Mouse (Mus musculus) stomach, embryonic 16.5 days (tissue): ENCODE data around the gene Ppil1. TPM values are rescaled to one million over a fixed set of nuclear protein-coding genes. Genes with fewer than 3 reads are reported as not detected.
"Not testable (repeated sequence)": the region's sequence is repeated elsewhere in the genome, so short reads cannot be mapped to it uniquely, and the experiment has no call there.

ENCODE experiments used
- ATAC-seq: fragments of 200-750 bp; cut with Nextera tagmentation; 2 replicates; pipeline ENCODE4 v1.8.0; 2017; ENCODE audit warnings: moderate number of reproducible peaks, moderate TSS enrichment; ENCODE audit not compliant: insufficient read depth, low FRiP score
- H3K27ac ChIP-seq: fragments of 300-500 bp; sonication (generic); 2 replicates; pipeline ENCODE4 v1.5.1; 2014; ENCODE audit warnings: low read length
- H3K27me3 ChIP-seq: fragments of 300-500 bp; sonication (generic); 2 replicates; pipeline ENCODE4 v1.6.1; 2014; ENCODE audit warnings: low read length, control low read depth, mixed read lengths; ENCODE audit not compliant: control insufficient read depth, insufficient read depth
- H3K36me3 ChIP-seq: fragments of 300-500 bp; sonication (generic); 2 replicates; pipeline ENCODE4 v1.6.1; 2014; ENCODE audit warnings: low read length; ENCODE audit not compliant: control insufficient read depth, insufficient read depth
- H3K4me1 ChIP-seq: fragments of 300-500 bp; sonication (generic); 2 replicates; pipeline ENCODE4 v1.6.1; 2014; ENCODE audit warnings: low read length, control low read depth, mixed read lengths; ENCODE audit not compliant: control insufficient read depth, insufficient read depth
- H3K4me2 ChIP-seq: fragments of 300-500 bp; sonication (generic); 2 replicates; pipeline ENCODE4 v1.6.1; 2014; ENCODE audit warnings: low read depth, low read length, mixed read lengths
- H3K4me3 ChIP-seq: fragments of 300-500 bp; sonication (generic); replicated peaks from 2 replicates; pipeline ENCODE4 v1.5.1; 2014; ENCODE audit warnings: mild to moderate bottlenecking, low read length
- H3K9ac ChIP-seq: fragments of 300-500 bp; sonication (generic); 2 replicates; pipeline ENCODE4 v1.6.1; 2014; ENCODE audit warnings: low read length
- H3K9me3 ChIP-seq: fragments of 300-500 bp; sonication (generic); replicated peaks from 2 replicates; pipeline ENCODE4 v1.6.1; 2016; ENCODE audit warnings: low read length, control low read depth; ENCODE audit not compliant: control insufficient read depth
- WGBS: fragments of 180-500 bp; shearing (Covaris S2); extraction: QIAGEN DNeasy Blood & Tissue Kit; methylation state at CpG from one replicate; pipeline ENCODE4 v1.1.7; 2014; 5-methylcytosine and 5-hydroxymethylcytosine counted together
- polyA plus RNA-seq: library from polyadenylated mRNA; unstranded; fragments of >200 nt; fragmentation: Nextera tagmentation; extraction: Ambion mirVana; gene quantifications from 2 replicates; pipeline ENCODE4 v1.2.1, GENCODE M21; 2015

Ppil1 gene
- polyA plus RNA-seq, 1 experiment from 2014 or later = 130 TPM

DNA sequence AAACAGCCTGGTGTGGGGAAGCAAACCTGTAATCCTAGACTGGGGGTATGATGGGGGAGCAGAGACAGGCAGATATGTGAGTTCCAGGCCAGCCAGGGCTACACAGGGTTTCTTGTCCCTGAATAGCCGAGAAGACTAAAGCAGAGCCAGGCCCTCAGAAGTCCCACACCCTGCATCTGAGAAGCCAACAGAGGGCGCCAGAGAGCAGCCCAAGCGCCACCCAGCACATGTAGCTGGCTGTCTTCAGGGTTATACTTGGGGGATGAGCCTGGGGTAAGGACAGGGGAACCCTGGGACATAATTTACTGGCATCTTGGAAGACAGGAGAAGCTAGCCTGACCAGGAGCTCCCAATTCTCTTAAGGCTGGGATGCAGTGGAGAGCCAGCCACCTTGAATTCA lies 4.5 kb downstream of the Ppil1 start:
- Histone ChIP-seq H3K4me1 (peaks cover 21% of the 10 kb centered on the region), H3K4me3 (no peak overlapping the region), H3K9me3 (no peaks in the 10 kb centered on the region), H3K27me3 (no peaks in the 10 kb centered on the region), H3K9ac (no peak overlapping the region), H3K36me3 (peaks cover 7% of the 10 kb centered on the region; the same call in 1 of the 2 replicates), H3K27ac (no peak overlapping the region), H3K4me2 (no peak overlapping the region)
- 6% methylated on average over 3 of the region's 3 CpGs for WGBS
- peak; percentile 64 for ATAC-seq

DNA sequence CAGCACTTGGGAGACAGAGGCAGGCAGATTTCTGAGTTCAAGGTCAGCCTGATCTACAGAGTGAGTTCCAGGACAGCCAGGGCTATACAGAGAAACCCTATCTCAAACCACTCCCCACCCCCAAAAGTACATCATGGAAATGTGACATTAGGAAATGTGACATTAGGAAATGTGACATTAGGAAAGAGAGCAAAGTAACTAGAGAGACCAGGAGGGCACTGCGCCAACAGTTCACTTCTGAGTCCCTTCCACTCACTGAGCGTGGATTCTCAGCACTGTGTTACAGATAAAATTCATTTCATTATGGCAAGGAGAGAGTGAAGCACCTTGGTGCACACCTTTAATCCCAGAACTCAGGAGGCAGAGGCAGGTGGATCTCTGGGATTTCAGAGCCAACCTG lies 5.1 kb downstream of the Ppil1 start:
- no peak overlapping the region for H3K9ac ChIP-seq
- peaks cover 7% of the 10 kb centered on the region; the same call in 1 of the 2 replicates for H3K36me3 ChIP-seq
- no peak overlapping the region for H3K4me2 ChIP-seq
- no peak overlapping the region for H3K27ac ChIP-seq
- H3K4me1 ChIP-seq = peaks cover 18% of the 10 kb centered on the region
- no peak overlapping the region for H3K4me3 ChIP-seq
- 91% methylated on average over 2 of the region's 2 CpGs for WGBS
- no peaks in the 10 kb centered on the region for H3K27me3 ChIP-seq
- ATAC-seq = no peak
- H3K9me3 ChIP-seq = no peaks in the 10 kb centered on the region

DNA sequence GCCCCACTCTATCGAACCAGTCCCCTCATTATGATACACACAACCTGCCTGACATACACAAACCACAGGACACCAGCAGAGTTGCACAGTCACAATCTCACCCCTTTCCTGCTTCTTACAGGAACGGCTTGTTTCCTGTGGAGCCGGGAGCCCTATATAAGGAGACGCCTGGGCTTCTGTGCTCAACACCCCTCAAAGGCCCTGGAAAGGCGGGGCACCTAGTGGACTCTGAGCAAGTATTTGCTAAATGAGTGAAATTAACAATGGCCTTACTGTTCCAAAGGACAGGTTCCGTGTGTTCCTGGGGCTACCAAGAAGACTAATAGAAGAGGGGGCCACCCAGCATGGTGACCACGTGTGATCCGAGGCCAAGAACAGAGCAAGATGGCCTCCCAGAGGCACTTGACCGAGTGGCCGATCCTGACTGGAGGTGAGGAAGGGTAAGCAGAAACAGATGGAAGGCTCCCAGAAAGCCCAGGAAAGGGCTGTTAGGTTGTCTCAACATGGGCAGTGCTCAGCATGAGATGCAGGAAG lies 5.9 kb downstream of the Ppil1 start:
- ATAC-seq = peak; percentile 63; the same call in 1 of the 2 replicates
- no peaks in the 10 kb centered on the region for H3K27me3 ChIP-seq
- no peak overlapping the region for H3K4me2 ChIP-seq
- no peak overlapping the region for H3K4me3 ChIP-seq
- H3K4me1 ChIP-seq = peaks cover 17% of the 10 kb centered on the region
- H3K36me3 ChIP-seq = peaks cover 7% of the 10 kb centered on the region; the same call in 1 of the 2 replicates
- H3K9me3 ChIP-seq = no peaks in the 10 kb centered on the region
- 72% methylated on average over 10 of the region's 10 CpGs for WGBS
- H3K27ac ChIP-seq = peak overlapping the region; percentile 60; the same call in 1 of the 2 replicates
- peak overlapping the region; percentile 0; the same call in 1 of the 2 replicates for H3K9ac ChIP-seq

DNA sequence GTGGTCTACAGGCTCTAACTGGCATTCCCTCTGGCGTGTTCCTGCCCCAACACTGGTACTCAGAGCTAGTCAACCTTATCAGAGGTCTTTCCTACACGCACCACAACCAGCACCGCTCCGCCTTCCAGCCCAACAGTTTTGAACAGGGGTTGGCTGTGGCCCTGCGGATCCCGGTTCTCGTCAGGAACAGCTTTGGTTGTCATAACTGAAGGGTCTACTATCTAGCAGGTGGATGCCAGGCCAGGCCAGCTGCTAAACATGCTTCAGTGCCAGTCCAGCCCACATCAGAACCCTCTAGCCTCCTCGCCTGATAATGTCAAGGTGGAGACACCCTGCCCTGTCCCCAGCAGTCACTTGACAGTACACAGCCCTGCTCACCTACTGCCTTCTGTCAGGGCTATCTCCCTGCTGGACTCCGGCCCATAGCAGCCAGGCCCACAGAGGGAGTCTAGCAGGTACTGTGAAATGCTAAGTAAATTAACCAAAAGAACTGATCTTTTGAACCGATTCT lies 6.9 kb downstream of the Ppil1 start:
- Histone ChIP-seq H3K4me2 (no peak overlapping the region), H3K9me3 (no peaks in the 10 kb centered on the region), H3K36me3 (peaks cover 7% of the 10 kb centered on the region; the same call in 1 of the 2 replicates), H3K4me1 (peaks cover 9% of the 10 kb centered on the region), H3K9ac (no peak overlapping the region), H3K27me3 (no peaks in the 10 kb centered on the region), H3K4me3 (no peak overlapping the region), H3K27ac (no peak overlapping the region)
- ATAC-seq = no peak
- 88% methylated on average over 10 of the region's 10 CpGs for WGBS

DNA sequence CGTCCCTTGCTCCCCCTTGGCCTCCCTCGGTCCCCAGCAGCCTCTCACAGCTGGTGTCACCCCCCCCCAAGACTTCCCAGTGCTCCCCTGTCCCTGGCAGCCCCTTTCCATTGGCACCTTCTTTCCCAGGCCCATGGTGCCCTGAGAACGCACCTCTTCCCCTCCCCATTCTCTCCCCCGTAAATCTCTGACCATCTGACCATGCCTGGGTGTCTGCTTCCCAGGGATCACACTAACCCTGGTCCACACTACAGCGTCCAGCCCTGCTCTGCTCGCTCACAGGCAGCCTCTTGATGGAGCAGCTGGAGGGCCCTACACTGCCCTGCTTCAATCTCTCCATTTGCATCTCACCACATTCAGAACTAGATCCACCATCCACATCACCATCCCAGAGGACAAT lies 7.5 kb downstream of the Ppil1 start:
- WGBS = 82% methylated on average over 6 of the region's 6 CpGs
- peaks cover 8% of the 10 kb centered on the region; the same call in 1 of the 2 replicates for H3K36me3 ChIP-seq
- peaks cover 9% of the 10 kb centered on the region for H3K4me1 ChIP-seq
- no peaks in the 10 kb centered on the region for H3K9me3 ChIP-seq
- no peak overlapping the region for H3K9ac ChIP-seq
- no peak overlapping the region for H3K4me3 ChIP-seq
- no peak for ATAC-seq
- no peak overlapping the region for H3K4me2 ChIP-seq
- no peak overlapping the region for H3K27ac ChIP-seq
- no peaks in the 10 kb centered on the region for H3K27me3 ChIP-seq

DNA sequence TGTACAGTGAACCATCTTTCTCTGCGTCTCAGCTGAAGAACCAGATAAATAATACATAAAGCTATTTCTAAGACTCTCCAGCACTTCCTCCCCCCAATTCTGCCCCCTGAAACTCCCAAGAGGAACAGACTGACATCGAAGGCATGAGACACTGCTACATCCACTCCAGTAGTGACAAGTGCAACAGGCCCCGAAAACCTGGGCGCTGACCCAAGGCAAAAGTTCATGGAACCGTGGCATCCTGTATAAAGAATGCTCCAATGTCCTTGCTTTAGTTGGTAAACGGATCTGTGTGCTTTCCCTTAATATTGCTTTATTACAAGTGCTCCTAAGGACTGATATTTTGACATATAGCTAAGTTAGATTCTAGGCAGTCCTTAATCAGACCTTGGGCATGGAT lies 9.2 kb downstream of the Ppil1 start:
- H3K4me1 ChIP-seq, H3K27ac ChIP-seq, H3K27me3 ChIP-seq, ATAC-seq, H3K9ac ChIP-seq, H3K4me2 ChIP-seq, H3K4me3 ChIP-seq, H3K9me3 ChIP-seq: not testable (repeated sequence)
- H3K36me3 ChIP-seq = peaks cover 20% of the 10 kb centered on the region
- 87% methylated on average over 6 of the region's 6 CpGs for WGBS

DNA sequence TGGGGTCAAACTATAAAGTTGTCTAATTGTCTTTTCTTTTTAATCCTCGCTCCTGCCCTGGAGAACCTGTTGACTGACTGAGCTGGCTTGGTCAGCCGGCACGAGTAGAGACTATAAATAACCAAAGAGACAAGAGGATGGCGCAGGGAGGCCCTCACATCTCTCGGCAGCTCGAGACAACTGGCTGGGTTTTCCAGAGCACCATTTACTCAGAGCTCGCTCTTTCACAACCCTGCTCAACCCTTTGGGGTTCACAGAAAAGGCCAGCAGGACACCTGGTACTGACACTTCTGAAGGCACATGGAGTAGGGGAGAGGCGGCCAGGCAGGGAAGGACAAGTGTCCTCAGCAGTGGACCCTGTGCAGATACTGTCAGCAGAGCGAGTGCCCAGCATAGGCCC lies 10.3 kb downstream of the Ppil1 start:
- Histone ChIP-seq H3K4me2 (no peak overlapping the region), H3K4me1 (peaks cover 8% of the 10 kb centered on the region; the same call in 1 of the 2 replicates), H3K27ac (no peak overlapping the region), H3K27me3 (no peaks in the 10 kb centered on the region), H3K36me3 (peaks cover 20% of the 10 kb centered on the region), H3K4me3 (no peak overlapping the region), H3K9ac (no peak overlapping the region), H3K9me3 (no peaks in the 10 kb centered on the region)
- ATAC-seq = no peak
- WGBS = 72% methylated on average over 9 of the region's 9 CpGs

DNA sequence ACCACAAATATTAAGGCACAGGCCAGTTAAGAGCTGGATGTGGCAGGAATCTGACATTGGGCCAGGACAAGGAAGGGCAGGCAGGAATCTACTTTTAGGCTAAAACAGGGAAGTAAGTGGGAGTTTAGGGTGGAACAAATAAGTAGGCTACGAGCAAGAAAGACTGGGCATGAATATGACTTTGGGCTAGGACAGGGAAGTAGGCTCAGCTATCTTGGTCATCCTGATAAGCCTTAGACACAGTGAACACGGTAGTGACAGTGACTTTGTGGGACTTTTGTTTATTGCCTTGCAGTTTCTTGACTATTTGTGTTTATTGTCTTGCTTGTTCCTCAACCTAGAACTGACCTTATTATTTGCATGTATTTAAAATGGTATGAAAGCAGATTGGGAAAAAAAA lies 10.8 kb downstream of the Ppil1 start:
- no peak overlapping the region for H3K4me3 ChIP-seq
- no peak for ATAC-seq
- no peak overlapping the region for H3K4me2 ChIP-seq
- H3K9ac ChIP-seq = no peak overlapping the region
- H3K4me1 ChIP-seq = peaks cover 8% of the 10 kb centered on the region; the same call in 1 of the 2 replicates
- H3K27ac ChIP-seq = no peak overlapping the region
- H3K36me3 ChIP-seq = peaks cover 16% of the 10 kb centered on the region
- no peaks in the 10 kb centered on the region for H3K9me3 ChIP-seq
- WGBS = 87% methylated on average over 2 of the region's 2 CpGs
- no peaks in the 10 kb centered on the region for H3K27me3 ChIP-seq

DNA sequence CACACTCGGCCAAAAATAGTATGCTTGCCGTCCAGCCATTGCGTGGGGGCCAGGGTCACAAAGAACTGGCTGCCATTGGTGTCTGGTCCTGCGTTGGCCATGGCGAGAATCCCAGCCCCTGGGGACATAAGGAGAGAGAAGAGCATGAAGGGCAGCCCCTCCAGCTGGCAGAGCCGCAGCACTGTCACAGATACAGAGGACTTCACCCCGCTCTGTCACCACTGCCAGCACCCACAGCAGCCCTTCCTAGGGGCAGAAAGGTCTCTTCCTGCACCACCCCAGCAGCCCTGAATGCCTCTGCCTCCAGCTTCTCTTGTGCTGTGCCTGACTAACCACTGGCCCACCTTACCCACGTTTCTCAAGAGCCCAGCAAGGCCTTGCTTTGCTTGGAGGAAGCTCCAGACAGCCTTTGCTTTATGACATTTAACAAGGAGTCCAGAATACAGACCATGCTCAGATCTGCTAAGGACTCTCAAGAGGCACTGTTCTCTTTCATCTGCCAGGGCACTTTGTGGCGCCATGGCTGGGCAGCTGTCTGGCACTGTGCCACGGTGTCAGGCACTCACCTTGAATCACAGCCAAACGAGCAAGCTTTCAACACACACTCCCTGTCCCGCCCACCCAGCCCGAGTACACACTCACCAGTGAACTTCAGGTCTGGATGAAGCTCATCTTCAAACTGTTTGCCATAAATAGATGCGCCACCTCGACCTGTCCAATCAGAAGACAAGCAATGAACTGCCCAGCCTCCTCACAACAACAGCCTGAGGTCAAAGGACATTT lies 12.2 kb downstream of the Ppil1 start:
- 70% methylated on average over 15 of the region's 15 CpGs for WGBS
- Histone ChIP-seq H3K4me1 (peaks cover 8% of the 10 kb centered on the region; the same call in 1 of the 2 replicates), H3K9me3 (no peaks in the 10 kb centered on the region), H3K36me3 (peaks cover 12% of the 10 kb centered on the region), H3K9ac (no peak overlapping the region), H3K27me3 (no peaks in the 10 kb centered on the region), H3K27ac (peak overlapping the region; percentile 41; the same call in 1 of the 2 replicates), H3K4me2 (no peak overlapping the region), H3K4me3 (no peak overlapping the region)
- peak; percentile 35; the same call in 1 of the 2 replicates for ATAC-seq
